In genomic region chr9:13297668-13298512, GRCm38 (mm10) we compare ENCODE assay signal across 8 mouse cellular contexts. TPM values are rescaled to one million over a fixed set of nuclear protein-coding genes. Genes with fewer than 3 reads are reported as not detected.
A peak's percentile ranks its signal among the peaks of the same experiment; 100 is the strongest.
DNase-seq lines count a peak whose midpoint lies in the region; ATAC-seq and TF ChIP-seq lines count a peak whose summit lies in the region.

Gene Maml2 (plus strand): TSS chr9:13297957.

- peak within 1 kb of the TSS; percentile 97 for H3K4me2 ChIP-seq in CH12.LX (ENCODE audit: insufficient read depth, low read depth, poor library complexity, severe bottlenecking)
- peak within 1 kb of the TSS; percentile 94 for H3K4me2 ChIP-seq in heart, postnatal 0 days (ENCODE audit: low read depth, low read length)
- peak within 1 kb of the TSS; percentile 75 for H3K4me2 ChIP-seq in lung, postnatal 0 days (replicated peaks; ENCODE audit: low read depth, low read length)

- H3K27ac ChIP-seq in CH12.LX (ENCODE audit: insufficient read depth, low read depth) = peak within 1 kb of the TSS; percentile 93
- peak within 1 kb of the TSS; percentile 91 for H3K27ac ChIP-seq in forebrain, embryonic 10.5 days
- H3K27ac ChIP-seq in heart, postnatal 0 days (ENCODE audit: low read depth) = peak within 1 kb of the TSS; percentile 87
- H3K27ac ChIP-seq in lung, postnatal 0 days (ENCODE audit: low read length) = peak within 1 kb of the TSS; percentile 79

- DNase-seq in CH12.LX (ENCODE audit: extremely low read depth) = peak; percentile 75
- DNase-seq in brain, adult 2 months (ENCODE audit: low read depth, low spot score) = peak; percentile 74
- DNase-seq in forebrain, embryonic 10.5 days (ENCODE audit: extremely low spot score, low spot score) = peak; percentile 72
- DNase-seq in heart, postnatal 0 days (ENCODE audit: low spot score) = peak; percentile 59
- DNase-seq in kidney, postnatal 36 days = peak; percentile 47 to 70
- DNase-seq in lung, postnatal 0 days (ENCODE audit: low spot score) = peak; percentile 74
- DNase-seq in ovary, postnatal 10 days (ENCODE audit: low spot score) = peak; percentile 44
- DNase-seq in thymus, postnatal 14 days = peak; percentile 90

- dilution Hi-C loops in CH12.LX (cut with MboI; ENCODE audit: extremely low pct_ligation_motif_present, extremely low pct_unique_long_range_greater_than_20kb, low sequenced_read_pairs) = no loop called here

- peak within 1 kb of the TSS; percentile 91 for H3K9ac ChIP-seq in CH12.LX (ENCODE audit: insufficient read depth, low read depth)
- peak within 1 kb of the TSS; percentile 72 for H3K9ac ChIP-seq in heart, postnatal 0 days (replicated peaks; ENCODE audit: low read depth, low read length)
- H3K9ac ChIP-seq in lung, postnatal 0 days (replicated peaks; ENCODE audit: low read depth) = peak within 1 kb of the TSS; percentile 68

- peak in 1 of 2 experiments; percentile 42; a peak in 2 of 4 replicates for TF ChIP-seq CTCF in CH12.LX (conservative IDR thresholded peaks at IDR 0.05 in 1 of 2, IDR thresholded peaks at IDR 0.05 in 1 of 2; ENCODE audit: low read depth in 2 of 2, low read length in 2 of 2)
- TF ChIP-seq CTCF in heart, postnatal 0 days (IDR thresholded peaks at IDR 0.05; ENCODE audit: low read depth) = peak; percentile 14; the same call in 1 of the 2 replicates
- TF ChIP-seq CTCF in lung, postnatal 0 days (IDR thresholded peaks at IDR 0.05) = peak; percentile 50

- peaks cover 2 to 47% of the 10 kb centered on the region in 2 experiments; a peak in 3 of 4 replicates for H3K4me1 ChIP-seq in CH12.LX (ENCODE audit: control insufficient read depth in 1 of 2, insufficient read depth in 2 of 2)
- H3K4me1 ChIP-seq in forebrain, embryonic 10.5 days = peaks cover 61% of the 10 kb centered on the region
- H3K4me1 ChIP-seq in heart, postnatal 0 days (ENCODE audit: control insufficient read depth, insufficient read depth) = peaks cover 41% of the 10 kb centered on the region
- H3K4me1 ChIP-seq in lung, postnatal 0 days (ENCODE audit: insufficient read depth, low read depth, low read length) = peaks cover 40% of the 10 kb centered on the region

- no peaks in the 10 kb centered on the region for H3K36me3 ChIP-seq in CH12.LX (replicated peaks in 1 of 2; ENCODE audit: control insufficient read depth in 1 of 2, insufficient read depth in 1 of 2, low read length in 1 of 2)
- no peaks in the 10 kb centered on the region for H3K36me3 ChIP-seq in forebrain, embryonic 10.5 days (replicated peaks)
- no peaks in the 10 kb centered on the region for H3K36me3 ChIP-seq in heart, postnatal 0 days (replicated peaks; ENCODE audit: control insufficient read depth, insufficient read depth, low read length)
- no peaks in the 10 kb centered on the region for H3K36me3 ChIP-seq in lung, postnatal 0 days (ENCODE audit: insufficient read depth, low read length)

- in situ Hi-C loops in CH12.LX (cut with MboI; ENCODE audit: low pct_ligation_motif_present, low pct_unique_long_range_greater_than_20kb, low sequenced_read_pairs) = no loop called here

- no peak for TF ChIP-seq POLR2A in CH12.LX (IDR thresholded peaks at IDR 0.05; ENCODE audit: low read depth, low read length)

- WGBS in forebrain, embryonic 10.5 days = under 1% methylated on average over 23 of the region's 23 CpGs
- 1% methylated on average over 23 of the region's 23 CpGs for WGBS in heart, postnatal 0 days
- under 1% methylated on average over 21 of the region's 23 CpGs for WGBS in lung, postnatal 0 days

- TF ChIP-seq EP300 in CH12.LX (IDR thresholded peaks at IDR 0.05; ENCODE audit: low read length) = no peak
- TF ChIP-seq EP300 in heart, postnatal 0 days (IDR thresholded peaks at IDR 0.05; ENCODE audit: low read depth) = no peak
- no peak for TF ChIP-seq EP300 in lung, postnatal 0 days (IDR thresholded peaks at IDR 0.05)

- ATAC-seq in heart, postnatal 0 days (ENCODE audit: insufficient read depth, low read depth) = peak; percentile 51
- ATAC-seq in lung, postnatal 0 days = peak; percentile 42

- H3K79me2 ChIP-seq in CH12.LX (replicated peaks; ENCODE audit: control insufficient read depth, extremely low read depth, insufficient read depth, poor library complexity, severe bottlenecking) = peaks cover 35% of the 10 kb centered on the region

- H3K27me3 ChIP-seq in CH12.LX (replicated peaks) = no peaks in the 10 kb centered on the region
- H3K27me3 ChIP-seq in forebrain, embryonic 10.5 days (ENCODE audit: poor library complexity, severe bottlenecking) = peaks cover 24% of the 10 kb centered on the region
- H3K27me3 ChIP-seq in heart, postnatal 0 days (ENCODE audit: control insufficient read depth, insufficient read depth, low read length) = no peaks in the 10 kb centered on the region
- H3K27me3 ChIP-seq in lung, postnatal 0 days (replicated peaks; ENCODE audit: insufficient read depth, low read length) = no peaks in the 10 kb centered on the region

- no peaks in the 10 kb centered on the region for H3K9me3 ChIP-seq in CH12.LX (replicated peaks; ENCODE audit: low read length)
- H3K9me3 ChIP-seq in forebrain, embryonic 10.5 days = no peaks in the 10 kb centered on the region
- H3K9me3 ChIP-seq in heart, postnatal 0 days (replicated peaks; ENCODE audit: control insufficient read depth, low read length) = no peaks in the 10 kb centered on the region
- H3K9me3 ChIP-seq in lung, postnatal 0 days (ENCODE audit: low read length) = no peaks in the 10 kb centered on the region

- no peak; the same call in none of the 2 replicates for TF ChIP-seq RAD21 in CH12.LX (IDR thresholded peaks at IDR 0.05; ENCODE audit: low read depth, low read length)

- peak within 1 kb of the TSS; percentile 64 to 89 (median 77) for H3K4me3 ChIP-seq in CH12.LX (replicated peaks in 1 of 3; ENCODE audit: low read depth in 2 of 3, low read length in 2 of 3, poor library complexity in 1 of 3)
- peak within 1 kb of the TSS; percentile 67 for H3K4me3 ChIP-seq in forebrain, embryonic 10.5 days
- H3K4me3 ChIP-seq in heart, postnatal 0 days (ENCODE audit: low read depth, low read length) = peak within 1 kb of the TSS; percentile 66
- H3K4me3 ChIP-seq in lung, postnatal 0 days (ENCODE audit: low read depth, low read length) = peak within 1 kb of the TSS; percentile 65

TF ChIP-seq in CH12.LX, 34 proteins besides CTCF, POLR2A, EP300 and RAD21:
- TF ChIP-seq SMC3 (IDR thresholded peaks at IDR 0.05; ENCODE audit: low read depth, low read length) (peak; percentile 11; the same call in 1 of the 2 replicates), BHLHE40 (IDR thresholded peaks at IDR 0.05; ENCODE audit: low read depth, low read length) (no peak), ZMIZ1 (IDR thresholded peaks at IDR 0.05; ENCODE audit: low read depth, low read length) (0 out of 2 replicates have a peak, but pooled peaks have one; percentile 12), HCFC1 (IDR thresholded peaks at IDR 0.05; ENCODE audit: low read depth, low read length) (no peak), CHD1 (IDR thresholded peaks at IDR 0.05; ENCODE audit: low read depth, low read length) (no peak), CHD2 (IDR thresholded peaks at IDR 0.05; ENCODE audit: low read length) (peak; percentile 31; the same call in 1 of the 2 replicates), MAFK (IDR thresholded peaks at IDR 0.05; ENCODE audit: insufficient replicate concordance, low read length) (0 out of 2 replicates have a peak, but pooled peaks have one; percentile 28), UBTF (IDR thresholded peaks at IDR 0.05; ENCODE audit: low read depth, low read length) (peak; percentile 82; the same call in 1 of the 2 replicates), TBP (conservative IDR thresholded peaks at IDR 0.05; ENCODE audit: low read depth, low read length) (0 out of 2 replicates have a peak, but pooled peaks have one; percentile 34), NELFE (IDR thresholded peaks at IDR 0.05; ENCODE audit: low read depth, low read length) (peak; percentile 29; the same call in 1 of the 2 replicates), ZKSCAN1 (IDR thresholded peaks at IDR 0.05; ENCODE audit: borderline replicate concordance, low read depth, low read length) (no peak), NRF1 (IDR thresholded peaks at IDR 0.05; ENCODE audit: low read depth, low read length) (no peak), MYC (IDR thresholded peaks at IDR 0.05; ENCODE audit: low read depth, low read length) (0 out of 2 replicates have a peak, but pooled peaks have one; percentile 19), RCOR1 (conservative IDR thresholded peaks at IDR 0.05; ENCODE audit: low read depth, low read length) (no peak), KAT2A (IDR thresholded peaks at IDR 0.05; ENCODE audit: insufficient replicate concordance, low read length) (no peak), MAZ (IDR thresholded peaks at IDR 0.05; ENCODE audit: low read depth, low read length) (peak; percentile 54), TCF12 (IDR thresholded peaks at IDR 0.05; ENCODE audit: low read depth, low read length) (peak; percentile 42; the same call in 1 of the 2 replicates), MEF2A (IDR thresholded peaks at IDR 0.05; ENCODE audit: borderline replicate concordance, low read depth, low read length) (no peak), ETS1 (conservative IDR thresholded peaks at IDR 0.05; ENCODE audit: low read depth, low read length) (no peak), MXI1 (IDR thresholded peaks at IDR 0.05; ENCODE audit: low read depth, low read length) (peak; percentile 61; the same call in 1 of the 2 replicates)
TF ChIP-seq in CH12.LX: peak in this region for 11.

RNA-seq across cellular contexts. Expression of gene Maml2, which starts in this region (rescaled TPM):
- total RNA-seq in CH12.LX (2012; rRNA removed) = 4.6 and 5.9 TPM in 2 replicates
- 4.3 and 5.9 TPM in 2 replicates for total RNA-seq in CH12.LX (2014; rRNA removed)
- polyA plus RNA-seq in CH12.LX (2012; ENCODE audit: insufficient read length, low read depth) = 5.6 and 9.1 TPM in 2 replicates
- polyA plus RNA-seq in forebrain, embryonic 10.5 days (2016; fragmentation: Nextera tagmentation; extraction: Ambion mirVana) = 5.9 and 6.3 TPM in 2 replicates
- 7.0 and 10.4 TPM in 2 replicates for total RNA-seq in heart, postnatal 0 days (2014; rRNA removed; ENCODE audit: low replicate concordance)
- 6.0 and 6.2 TPM in 2 replicates for polyA plus RNA-seq in heart, postnatal 0 days (2015; fragmentation: Nextera tagmentation; extraction: Ambion mirVana)
- polyA plus RNA-seq in lung, postnatal 0 days (2015; fragmentation: Nextera tagmentation; extraction: Ambion mirVana) = 15.1 and 15.9 TPM in 2 replicates

Comparison
In these comparisons a context has a peak if more than half of its experiments do, and no peak if none do; other contexts are left out.
1. Peak in every context shown above with its lines: DNase-seq, ATAC-seq, H3K4me3 ChIP-seq and H3K27ac ChIP-seq.